Mouse (Mus musculus) liver, adult (tissue): Measurements from ENCODE around the gene Kcnh2.

ENCODE experiments used
- GATA4 ChIP-seq: IDR thresholded peaks from 2 replicates; pipeline ENCODE4 v1.6.1; 2014; ENCODE audit warnings: mild to moderate bottlenecking, low read length; ENCODE audit not compliant: insufficient replicate concordance

The Kcnh2 gene

DNA sequence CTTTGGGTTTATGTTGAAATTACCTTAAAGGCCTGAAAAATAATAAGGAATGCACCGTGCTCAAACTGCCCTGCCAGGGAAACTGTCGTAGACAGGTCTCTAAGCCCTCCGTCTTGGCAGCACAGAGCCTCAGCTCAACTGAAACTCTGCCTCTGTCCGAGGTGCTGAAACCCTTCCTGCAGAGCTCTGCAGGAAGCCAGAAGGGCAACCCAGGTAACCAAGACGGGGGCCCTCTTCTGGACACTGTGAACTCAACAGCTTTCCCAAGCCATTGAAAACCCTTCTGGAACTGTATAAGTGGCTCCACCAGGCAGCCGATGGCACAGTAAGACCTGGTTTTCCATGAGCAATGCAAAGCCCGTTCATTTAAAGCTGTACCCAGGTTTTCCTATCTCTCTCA, 6.1 kb upstream of the Kcnh2 start:
- no peak for TF ChIP-seq GATA4

DNA sequence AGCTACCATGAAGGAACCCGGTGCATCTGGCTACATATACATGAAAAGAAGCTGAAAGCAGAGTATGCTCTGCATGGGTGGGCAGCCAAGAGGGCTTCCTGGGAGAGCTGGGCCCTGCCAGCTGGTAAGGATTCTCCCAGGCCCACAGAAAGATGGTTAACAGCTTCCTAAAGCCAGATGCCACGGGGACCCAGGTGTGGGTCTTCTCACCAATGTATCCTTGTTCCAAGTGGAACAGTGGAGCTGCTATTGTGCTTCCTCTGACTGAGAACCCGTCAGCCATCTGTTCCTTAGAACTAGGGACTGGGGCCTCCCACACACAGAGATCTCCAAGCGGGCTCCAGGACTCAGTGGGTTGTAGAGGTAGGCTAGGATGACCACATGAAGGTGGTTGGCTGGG, 5.4 kb upstream of the Kcnh2 start:
- TF ChIP-seq GATA4 = no peak

DNA sequence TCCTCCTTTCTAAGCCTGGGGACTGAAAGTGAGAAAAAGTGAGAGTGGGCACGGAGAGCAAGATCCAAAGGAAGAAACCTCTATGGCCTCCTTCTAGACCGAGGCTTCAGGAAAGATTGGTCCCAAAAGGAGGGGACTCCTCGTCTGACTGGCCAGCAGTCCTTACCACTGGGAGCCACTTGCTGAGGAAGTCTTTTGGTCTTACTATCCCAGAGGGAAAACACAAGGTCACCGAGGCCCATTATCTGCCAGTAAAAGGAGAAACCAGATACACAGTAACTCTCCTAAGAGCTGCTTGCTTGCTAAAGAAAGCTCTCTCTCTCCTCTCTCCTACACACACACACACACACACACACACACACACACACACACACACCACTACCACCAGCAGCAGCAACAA, 1.9 kb upstream of the Kcnh2 start:
- no peak for TF ChIP-seq GATA4

DNA sequence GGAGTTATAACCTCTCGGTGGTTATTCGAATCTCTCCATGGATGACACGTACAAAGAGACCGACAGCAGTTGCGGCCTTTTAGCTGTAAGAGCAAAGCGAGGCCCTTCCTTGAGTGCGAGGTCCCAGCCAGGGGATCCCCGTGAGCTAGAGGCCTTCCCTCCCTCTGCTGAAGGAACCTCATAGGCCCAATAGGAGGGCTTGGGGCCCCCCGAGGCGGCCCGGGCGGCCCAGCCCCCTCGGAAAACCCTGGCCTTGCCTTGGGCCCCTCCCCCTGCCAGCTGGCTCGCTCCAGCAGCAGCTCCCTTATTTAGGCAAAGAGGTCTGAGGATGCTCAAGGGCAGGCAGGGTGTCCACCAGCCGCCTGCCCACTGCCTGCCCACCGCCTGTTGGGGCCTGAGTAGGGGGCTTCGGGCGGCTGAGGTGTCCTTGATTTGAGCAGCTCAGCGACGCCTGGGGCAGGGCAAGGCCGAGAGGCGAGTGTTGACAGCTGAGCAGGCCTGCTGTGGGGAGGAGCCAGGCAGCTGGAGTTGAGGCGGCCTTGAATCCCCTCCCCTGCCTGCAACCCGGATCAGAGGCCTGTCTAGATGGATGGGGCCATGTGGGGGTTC, 951 bp upstream of the Kcnh2 start:
- TF ChIP-seq GATA4 = no peak

DNA sequence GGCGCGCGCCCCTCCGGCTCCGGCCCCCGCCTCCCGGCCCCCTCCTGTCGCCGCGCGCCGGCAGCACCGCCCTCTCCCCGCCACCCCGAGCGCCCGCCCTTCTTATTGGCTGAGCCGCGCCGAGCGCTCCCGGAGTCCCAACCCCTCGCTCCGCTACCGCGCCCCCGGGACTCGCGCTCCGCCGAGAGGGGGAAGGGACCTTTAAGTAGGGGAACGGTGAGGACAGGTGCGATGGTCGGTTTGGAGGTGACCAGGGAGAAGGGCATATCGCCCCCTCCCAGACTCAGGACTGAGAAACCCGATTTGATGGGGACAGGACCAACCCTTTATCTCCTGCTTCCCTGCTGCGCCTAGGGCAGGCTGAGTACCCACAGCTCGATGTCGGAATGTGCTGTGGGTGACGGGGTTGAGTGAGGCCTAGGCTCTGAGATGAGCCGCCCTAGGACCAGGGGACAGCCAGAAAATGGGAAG, 332 bp upstream of the Kcnh2 start:
- TF ChIP-seq GATA4 = no peak

DNA sequence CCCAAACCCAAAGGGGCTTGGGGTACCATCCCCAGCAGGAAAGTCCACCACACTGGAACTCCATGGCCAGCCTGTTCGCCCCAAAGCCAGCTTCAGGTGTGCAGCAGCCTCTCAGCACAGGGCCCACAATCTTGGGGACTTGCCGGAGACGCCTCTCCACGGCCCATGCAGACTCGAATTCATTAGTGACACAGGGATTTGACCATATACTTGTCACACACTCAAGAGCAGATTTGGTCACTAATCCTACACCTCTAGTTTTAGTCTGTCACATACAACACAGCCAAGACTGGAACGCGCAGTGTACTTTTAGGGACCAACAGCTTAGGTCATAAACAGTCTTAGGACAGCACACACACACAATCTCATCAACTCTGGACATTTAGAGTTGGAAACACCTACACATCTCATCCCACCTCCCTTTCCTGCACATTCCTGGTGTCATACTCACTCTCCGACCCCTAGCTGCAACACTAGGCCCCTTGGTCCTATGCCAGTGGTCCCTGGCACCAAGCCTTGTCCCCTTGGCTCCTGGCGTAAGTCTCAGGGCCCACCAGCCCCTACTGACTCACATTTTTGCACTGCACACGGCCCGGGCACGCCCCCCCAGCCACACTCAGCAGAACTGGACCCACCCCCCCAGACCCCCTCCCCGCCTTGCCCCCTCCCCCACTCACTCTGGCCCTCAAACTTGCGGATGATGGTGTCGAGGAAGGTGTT, 713 bp downstream of the Kcnh2 start:
- TF ChIP-seq GATA4 = no peak

DNA sequence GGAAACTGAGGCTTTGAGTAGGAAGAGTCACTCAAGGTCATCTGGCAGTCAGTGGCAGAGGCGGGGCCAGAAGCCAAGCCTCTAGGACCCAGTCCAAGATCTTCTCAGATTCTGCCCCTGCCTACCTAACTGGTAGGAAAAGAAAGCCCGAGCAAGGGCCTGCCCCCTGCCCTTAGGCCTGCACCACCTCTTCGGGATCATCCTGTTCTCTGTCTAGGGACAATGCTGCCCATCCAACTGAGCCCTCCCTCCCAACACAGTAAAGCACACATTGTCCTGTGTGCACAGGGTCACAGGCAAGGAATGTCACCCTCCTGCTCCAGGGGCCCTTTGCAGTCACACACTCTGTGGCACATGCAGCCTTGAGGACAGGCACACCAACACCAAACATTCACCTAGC, 1.3 kb downstream of the Kcnh2 start:
- TF ChIP-seq GATA4 = no peak

DNA sequence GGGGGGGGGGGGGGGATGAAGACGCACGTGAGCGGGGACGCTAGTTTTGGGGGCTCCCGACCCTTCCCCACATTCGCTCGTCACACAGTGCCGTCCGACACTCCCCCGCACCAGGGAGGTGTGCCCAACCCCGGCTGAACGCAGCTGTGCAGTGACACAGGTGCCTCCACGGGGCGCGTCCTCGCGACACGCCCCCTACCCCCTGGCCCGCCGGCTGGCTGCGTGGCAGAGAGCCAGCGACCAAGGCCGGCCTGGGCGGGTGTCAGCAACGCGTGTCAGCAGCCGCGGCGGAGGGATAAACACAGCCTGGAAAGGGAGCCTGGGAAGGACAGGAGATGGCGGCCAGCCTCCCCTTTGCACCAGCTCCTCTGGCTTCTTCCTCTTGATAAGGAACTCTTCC, 2.9 kb downstream of the Kcnh2 start:
- no peak for TF ChIP-seq GATA4

DNA sequence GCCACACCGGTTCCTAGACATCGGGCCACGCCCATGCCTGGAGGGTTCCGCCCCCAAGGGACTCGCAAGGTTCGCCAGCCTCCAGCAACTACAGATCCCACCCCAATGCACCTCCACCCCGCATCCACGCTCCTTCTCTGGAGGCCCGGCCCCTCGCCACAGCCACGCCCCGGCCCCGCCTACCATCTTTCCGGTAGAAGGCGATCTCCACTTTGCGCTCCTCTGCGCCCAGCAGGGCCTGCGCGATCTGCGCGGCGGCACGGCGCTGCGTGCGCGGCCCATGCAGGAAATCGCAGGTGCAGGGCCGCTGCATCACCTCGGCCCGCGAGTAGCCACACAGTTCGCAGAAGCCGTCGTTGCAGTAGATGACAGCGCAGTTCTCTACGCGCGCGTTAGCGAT, 3.3 kb downstream of the Kcnh2 start:
- no peak for TF ChIP-seq GATA4

DNA sequence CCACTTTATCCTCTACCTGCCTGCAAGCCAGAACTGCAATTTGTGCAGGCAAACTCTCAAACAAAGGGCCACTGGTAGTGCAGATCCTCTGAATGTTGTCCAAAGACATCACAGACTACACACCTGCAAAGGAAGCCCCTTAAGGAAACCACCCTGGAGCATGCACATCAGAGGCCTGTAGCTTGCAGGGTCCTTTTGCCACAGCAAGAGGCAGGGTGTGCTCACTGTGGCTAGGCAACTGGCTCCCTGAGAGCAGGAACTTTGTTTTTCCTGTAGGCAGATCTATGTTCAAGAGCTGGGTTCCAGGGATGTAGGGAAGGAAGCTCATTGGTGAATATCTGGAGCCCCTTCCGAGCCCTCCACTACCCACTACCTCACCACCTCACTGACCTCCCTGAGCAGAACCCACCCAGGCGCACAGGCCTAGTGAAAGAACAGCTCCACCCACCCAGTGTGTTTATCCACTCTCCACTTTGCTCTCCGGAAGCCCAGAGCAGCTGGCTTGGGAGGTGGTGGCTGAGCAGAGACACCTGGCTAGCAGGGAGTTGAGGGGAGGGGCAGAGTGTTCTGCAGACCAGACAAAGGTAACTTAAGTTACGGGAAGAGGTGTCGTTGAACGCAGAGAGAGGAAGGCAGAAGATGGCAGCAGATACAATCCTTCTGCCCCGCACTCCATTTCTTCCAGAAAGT, 4.1 kb downstream of the Kcnh2 start:
- no peak for TF ChIP-seq GATA4

DNA sequence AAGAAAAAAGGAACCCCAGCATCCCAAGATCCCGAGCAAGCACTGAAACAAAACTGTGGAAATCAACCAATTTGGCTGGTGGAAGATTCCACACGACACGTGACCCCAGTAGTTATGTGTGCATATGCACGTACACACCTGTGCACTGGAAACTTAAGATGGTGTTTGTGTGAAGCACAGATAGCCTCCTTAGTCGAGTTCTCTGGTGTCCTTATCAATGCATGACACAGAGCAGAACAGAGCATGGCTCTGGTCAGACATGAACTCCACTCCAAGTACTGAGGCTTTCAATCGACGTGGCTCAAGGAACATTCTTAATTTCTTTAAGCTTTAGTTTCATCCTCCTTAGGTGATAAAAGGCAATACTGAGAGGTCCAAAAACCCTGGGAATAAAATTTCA, 5.1 kb downstream of the Kcnh2 start:
- TF ChIP-seq GATA4 = no peak

DNA sequence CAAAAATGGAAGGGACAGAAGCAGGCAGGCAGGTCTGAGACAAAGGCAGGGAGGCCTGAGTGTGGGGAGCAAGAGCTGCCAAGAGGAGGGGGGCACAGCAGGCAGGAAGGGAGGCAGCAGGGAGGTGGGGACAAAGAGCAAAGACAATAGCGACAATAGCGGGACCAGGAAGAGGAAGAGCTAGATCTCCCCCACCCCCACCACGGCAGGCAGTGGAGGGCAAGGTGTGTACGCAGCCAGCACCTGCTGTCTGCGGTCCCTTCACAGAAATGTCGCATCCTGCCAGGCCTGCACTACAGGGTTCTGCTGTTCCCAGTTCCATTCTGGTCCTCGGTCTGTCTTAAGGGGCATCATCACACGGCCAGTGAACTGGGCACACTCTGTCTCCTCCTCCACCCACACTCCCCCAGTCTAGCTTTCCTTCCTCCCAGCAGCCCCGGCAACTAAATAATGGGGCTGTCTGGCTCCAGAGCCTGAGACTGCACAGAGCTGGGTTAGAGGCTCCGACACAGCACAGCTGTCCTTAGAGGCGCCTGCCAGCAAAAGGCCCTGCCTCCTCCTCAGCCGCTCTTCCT, 6.8 kb downstream of the Kcnh2 start:
- TF ChIP-seq GATA4 = no peak

DNA sequence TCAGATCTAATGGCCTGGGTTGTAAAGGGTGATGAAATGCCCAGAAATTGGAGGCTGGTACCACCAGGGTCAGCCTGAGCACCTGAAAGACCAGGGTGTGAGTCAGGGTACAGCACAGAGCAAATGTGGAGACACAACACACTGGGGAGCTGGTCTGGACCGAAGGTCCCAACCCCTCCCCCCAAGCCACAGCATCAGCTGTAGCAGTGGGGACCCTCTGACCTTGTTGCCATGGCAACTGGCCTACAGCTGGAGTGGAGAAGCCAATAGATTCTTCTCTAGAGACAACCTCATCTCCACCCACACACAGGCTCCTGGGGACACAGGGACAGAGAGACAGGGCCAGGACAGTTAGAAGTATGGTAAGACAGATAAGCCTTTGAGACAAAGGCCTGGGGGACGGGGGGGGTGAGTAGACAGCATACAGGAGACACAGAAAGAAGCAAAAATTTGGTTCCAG, 7.4 kb downstream of the Kcnh2 start:
- no peak for TF ChIP-seq GATA4

DNA sequence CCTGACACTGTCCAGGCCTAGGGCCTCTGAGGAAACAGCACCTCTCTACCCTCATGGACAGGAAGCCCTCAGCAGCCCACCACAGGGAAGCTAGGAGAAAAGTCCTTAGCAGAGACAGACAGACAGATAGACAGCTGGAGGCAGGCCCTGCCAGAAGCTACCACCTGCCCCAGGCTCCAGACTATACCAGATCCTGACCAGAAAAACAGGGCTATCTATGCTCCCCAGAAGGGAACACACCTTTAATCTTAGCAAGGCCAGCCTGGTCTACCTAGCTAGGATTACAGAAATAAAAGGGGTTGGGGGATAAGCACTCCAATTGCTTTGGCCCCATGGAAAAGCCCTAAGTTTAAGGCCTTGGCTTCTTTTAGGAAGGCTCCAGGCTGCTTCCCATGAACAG, 8.0 kb downstream of the Kcnh2 start:
- no peak for TF ChIP-seq GATA4

DNA sequence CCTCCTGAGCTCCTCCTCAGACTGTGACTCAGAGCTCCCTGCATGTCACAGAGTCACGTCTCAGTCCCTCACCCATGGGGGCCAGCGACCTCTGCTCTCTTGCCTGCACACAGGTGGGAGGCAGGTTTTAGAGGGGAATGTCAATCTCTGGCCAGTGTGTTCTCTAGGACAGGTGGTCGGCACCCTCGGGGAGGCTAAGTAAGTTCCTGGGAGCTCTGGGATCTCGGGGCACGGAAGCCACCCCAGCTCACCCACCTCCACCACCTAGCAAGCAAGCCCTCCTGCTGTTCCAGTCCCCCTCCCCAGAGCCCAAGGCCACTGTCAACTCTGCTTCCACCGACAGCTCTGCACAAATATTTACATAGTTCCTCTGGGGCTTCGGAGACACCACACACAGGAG, 8.4 kb downstream of the Kcnh2 start:
- no peak for TF ChIP-seq GATA4
